Mouse (Mus musculus) layer of hippocampus, postnatal 14 days (tissue): Measurements from ENCODE around the gene Galnt15. TPM values are rescaled to one million over a fixed set of nuclear protein-coding genes. Genes with fewer than 3 reads are reported as not detected.
A peak's percentile ranks its signal among the peaks of the same experiment; 100 is the strongest.

Experiments used
- DNase-seq, 2 experiments: peaks; one replicate each; pipeline ENCODE4 v3.0.0; 2021 to 2022; ENCODE audit warnings: low spot score in 2 of 2, mixed read lengths in 1 of 2
- total RNA-seq, 2 experiments: library from RNA; stranded (reverse); gene quantifications; 2 replicates each; pipeline ENCODE4 v1.2.3; 2021

The Galnt15 gene
- total RNA-seq, 2 experiments from 2014 or later, result 2.6 to 2.7 TPM

- DNase-seq, result peak; percentile 67 to 85
These were observed 3.7 kb downstream of the Galnt15 start for GRCm38 (mm10) chr14:32032522-32032921.

GRCm38 (mm10) chr14:32036482-32036881 is 7.7 kb downstream of the Galnt15 start:
- DNase-seq, result no peak

- DNase-seq, result no peak
These were observed 9.0 kb downstream of the Galnt15 start for GRCm38 (mm10) chr14:32037661-32038252.

DNA sequence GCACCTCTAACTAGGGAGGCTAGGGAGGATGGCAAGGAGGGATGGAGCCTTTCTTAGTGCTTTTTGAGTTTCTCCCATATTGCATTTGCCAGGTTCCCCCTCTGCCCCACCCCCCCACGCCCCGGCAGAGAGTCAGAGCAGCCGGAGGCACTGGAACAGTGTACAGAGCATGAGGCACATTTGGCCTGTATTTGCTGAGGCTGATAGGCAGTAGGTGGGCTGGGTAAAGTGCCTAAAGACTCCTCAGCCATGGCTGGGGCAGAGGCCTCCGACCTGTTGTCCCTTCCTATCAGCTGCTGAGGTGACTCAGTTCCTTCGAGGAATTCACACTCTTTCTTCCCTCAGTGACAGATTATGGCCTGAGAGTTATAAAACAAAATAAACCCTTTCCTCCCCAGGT is 13.3 kb downstream of the Galnt15 start:
- no peak for DNase-seq

- no peak for DNase-seq
These were observed 17.6 kb downstream of the Galnt15 start for GRCm38 (mm10) chr14:32046357-32046756.

- DNase-seq, result no peak
These were observed 21.4 kb downstream of the Galnt15 start for GRCm38 (mm10) chr14:32050171-32050570.

- DNase-seq, result no peak
These were observed 25.1 kb downstream of the Galnt15 start for GRCm38 (mm10) chr14:32053895-32054294.

GRCm38 (mm10) chr14:32054788-32055187 is 26.0 kb downstream of the Galnt15 start:
- no peak for DNase-seq

GRCm38 (mm10) chr14:32055781-32056180 is 27.0 kb downstream of the Galnt15 start:
- DNase-seq, result no peak

DNA sequence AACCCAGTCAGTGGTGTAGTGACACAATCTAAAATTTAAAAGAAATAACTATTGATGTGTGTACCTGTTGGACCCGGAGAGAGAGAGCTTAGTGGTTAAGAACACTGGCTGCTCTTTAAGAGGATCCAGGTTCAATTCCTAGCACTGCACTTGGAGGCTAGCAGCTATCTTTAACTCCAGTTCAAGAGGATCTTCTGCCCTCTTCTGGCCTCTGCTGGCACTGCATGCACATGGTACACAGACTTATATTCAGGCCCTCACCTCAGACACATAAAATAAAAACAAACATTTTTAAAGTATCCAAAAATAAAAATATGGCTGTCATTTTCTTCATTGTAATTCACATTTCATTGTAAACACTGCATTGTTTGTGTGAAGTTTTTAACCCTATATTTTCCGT is 27.9 kb downstream of the Galnt15 start:
- no peak for DNase-seq

DNA sequence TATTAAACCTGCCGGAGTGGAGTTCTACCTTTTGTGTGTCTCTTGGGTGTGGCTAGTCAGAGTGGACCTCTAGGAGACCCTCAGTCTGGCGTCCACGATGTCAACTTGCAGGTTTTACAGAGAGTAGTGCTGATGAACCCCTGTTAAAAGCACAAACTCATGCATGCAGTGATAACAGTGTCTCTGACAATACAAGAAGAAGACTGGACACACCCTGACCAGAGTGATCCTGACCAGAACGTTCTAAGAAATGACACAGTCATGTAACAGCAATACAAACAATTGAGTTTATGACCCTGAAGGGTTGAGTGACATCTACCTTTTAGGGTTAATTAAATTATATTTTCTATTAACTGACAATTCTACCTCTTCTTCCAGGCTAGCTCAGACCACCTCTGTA is 28.9 kb downstream of the Galnt15 start:
- DNase-seq, result no peak

GRCm38 (mm10) chr14:32061398-32061797 is 32.6 kb downstream of the Galnt15 start:
- no peak for DNase-seq

- DNase-seq, result no peak
These were observed 44.0 kb downstream of the Galnt15 start for GRCm38 (mm10) chr14:32072807-32073206.

DNA sequence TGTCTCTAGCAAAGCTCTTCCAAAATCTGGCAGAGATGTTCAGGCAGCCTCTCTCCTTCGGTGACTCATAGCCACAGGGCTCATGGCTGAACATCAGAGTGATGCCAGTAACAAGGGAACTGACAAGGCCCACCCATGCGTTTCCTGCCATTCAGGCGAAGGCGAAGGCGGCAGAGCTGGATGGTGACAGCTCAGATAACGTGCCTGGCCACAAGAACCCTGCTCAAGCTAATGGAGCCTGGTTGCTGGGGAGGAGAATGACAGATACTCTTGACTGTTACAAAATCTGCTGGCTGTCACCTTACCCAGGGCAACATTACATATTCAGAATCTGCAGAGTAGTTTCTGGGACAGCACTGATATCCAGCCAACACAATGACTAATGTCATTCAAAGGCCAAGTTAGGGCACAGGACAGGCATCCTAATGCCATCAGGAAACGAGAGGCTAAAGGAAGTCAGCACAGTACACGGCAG is 44.5 kb downstream of the Galnt15 start:
- DNase-seq, result peak; percentile 17 to 40

GRCm38 (mm10) chr14:32073901-32074300 is 45.1 kb downstream of the Galnt15 start:
- DNase-seq, result no peak

DNA sequence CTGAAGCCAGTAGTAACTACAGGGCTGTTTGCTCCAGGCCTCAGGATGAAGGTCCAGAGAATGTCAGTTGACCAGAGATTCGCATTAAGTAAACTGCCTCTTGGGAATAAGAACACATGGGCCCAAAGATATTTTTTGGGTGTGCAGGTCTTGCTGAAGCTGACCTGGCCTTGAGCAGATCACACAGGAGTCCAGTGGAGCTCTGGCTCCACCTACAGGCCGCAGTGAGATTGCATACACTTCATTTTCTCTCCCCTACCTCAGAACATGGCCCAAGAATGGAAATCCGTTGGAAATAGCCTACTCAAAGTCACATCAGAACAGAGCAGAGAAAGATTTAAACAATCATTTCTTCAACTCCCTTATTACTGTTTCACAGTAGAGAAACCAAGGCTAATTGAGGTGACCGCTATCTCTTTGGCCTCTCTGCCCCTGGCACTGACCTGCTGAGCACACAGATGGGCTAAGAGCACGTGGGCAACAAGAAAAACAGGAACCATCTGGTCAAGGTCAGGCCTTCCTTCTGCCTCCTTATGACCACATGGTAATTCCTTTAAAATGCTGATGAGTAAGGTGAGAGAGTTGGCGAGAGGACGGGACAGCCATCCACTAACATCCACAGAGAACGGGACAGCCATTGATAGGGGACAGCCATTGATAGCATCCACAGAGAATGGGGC is 48.2 kb downstream of the Galnt15 start:
- peak; percentile 41 to 65 for DNase-seq

- no peak for DNase-seq
These were observed 52.2 kb downstream of the Galnt15 start for GRCm38 (mm10) chr14:32081026-32081425.

GRCm38 (mm10) chr14:32082891-32083290 is 54.1 kb downstream of the Galnt15 start:
- DNase-seq, result no peak

- no peak for DNase-seq
These were observed 54.7 kb downstream of the Galnt15 start for GRCm38 (mm10) chr14:32083466-32083865.

- DNase-seq, result no peak
These were observed 56.1 kb downstream of the Galnt15 start, which contains the start of gene Oxnad1 for GRCm38 (mm10) chr14:32084761-32085485. TSS of gene Oxnad1 (plus strand) at chr14:32085374.

GRCm38 (mm10) chr14:32085486-32086201 is 56.9 kb downstream of the Galnt15 start, which contains the start of gene Dph3:
TSS of gene Dph3 (minus strand) at chr14:32085729.
- peak; percentile 99 to 100 for DNase-seq
